Mouse (Mus musculus): ENCODE results near the gene Syndig1l.

Gene Syndig1l

GRCm38 (mm10) chr12:84671646-84672045 lies 27.0 kb downstream of the Syndig1l start:
- no peak for DNase-seq

GRCm38 (mm10) chr12:84670555-84670954 lies 28.1 kb downstream of the Syndig1l start:
- DNase-seq, result no peak

- DNase-seq, result peak; percentile 69
These were observed 44.7 kb downstream of the Syndig1l start for GRCm38 (mm10) chr12:84653912-84654311.

GRCm38 (mm10) chr12:84650234-84650633 lies 48.4 kb downstream of the Syndig1l start:
- no peak for DNase-seq

GRCm38 (mm10) chr12:84640654-84641053 lies 58.0 kb downstream of the Syndig1l start, which contains the start of gene Vrtn:
Gene Vrtn (plus strand): TSS chr12:84641019.
- DNase-seq, result no peak

- DNase-seq, result no peak
These were observed 58.4 kb downstream of the Syndig1l start for GRCm38 (mm10) chr12:84640253-84640652.

GRCm38 (mm10) chr12:84631867-84632266 lies 66.8 kb downstream of the Syndig1l start:
- DNase-seq, result no peak
